Mouse (Mus musculus): Measurements from ENCODE around the gene Arpin.

The Arpin gene

DNA sequence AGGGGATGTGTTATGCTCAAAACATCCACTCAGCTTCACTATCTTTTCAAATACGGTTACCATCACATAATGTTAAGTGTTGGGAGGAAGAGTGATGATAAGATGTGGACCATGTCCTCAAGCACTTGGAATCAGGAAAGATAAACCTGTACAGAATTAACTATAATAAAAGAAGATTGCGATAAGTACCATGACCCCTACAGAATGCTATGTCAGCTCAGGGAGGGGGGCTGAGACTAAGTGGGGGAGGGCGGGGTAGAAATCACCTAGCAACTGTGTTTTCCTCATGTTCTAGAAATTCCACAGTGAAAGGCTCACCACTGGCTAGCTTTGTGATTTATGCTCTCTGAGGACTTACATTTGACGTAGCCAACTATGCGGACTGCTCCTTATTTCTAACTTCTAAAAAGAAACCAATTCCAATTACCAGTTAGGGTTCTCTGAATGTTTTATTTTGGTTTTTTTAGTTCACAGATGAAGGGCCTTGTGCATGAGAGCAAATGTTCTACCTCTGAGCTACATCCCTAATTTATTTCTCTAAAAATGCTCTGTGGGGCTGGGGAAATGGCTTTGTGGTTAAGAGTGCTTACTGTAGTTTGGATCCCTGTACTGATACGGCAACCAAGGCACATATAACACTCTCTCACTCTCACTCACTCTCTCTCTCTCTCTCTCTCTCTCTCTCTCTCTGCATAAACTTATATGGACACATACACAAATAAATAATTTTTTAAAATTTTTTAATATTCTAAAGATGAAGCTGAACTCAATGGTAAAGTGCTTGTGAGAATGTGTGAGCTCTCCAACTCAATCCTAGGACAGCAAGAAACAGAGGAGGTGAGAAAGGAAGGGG is 42.4 kb downstream of the Arpin start:
- DNase-seq (ENCODE audit: low spot score), result no peak

DNA sequence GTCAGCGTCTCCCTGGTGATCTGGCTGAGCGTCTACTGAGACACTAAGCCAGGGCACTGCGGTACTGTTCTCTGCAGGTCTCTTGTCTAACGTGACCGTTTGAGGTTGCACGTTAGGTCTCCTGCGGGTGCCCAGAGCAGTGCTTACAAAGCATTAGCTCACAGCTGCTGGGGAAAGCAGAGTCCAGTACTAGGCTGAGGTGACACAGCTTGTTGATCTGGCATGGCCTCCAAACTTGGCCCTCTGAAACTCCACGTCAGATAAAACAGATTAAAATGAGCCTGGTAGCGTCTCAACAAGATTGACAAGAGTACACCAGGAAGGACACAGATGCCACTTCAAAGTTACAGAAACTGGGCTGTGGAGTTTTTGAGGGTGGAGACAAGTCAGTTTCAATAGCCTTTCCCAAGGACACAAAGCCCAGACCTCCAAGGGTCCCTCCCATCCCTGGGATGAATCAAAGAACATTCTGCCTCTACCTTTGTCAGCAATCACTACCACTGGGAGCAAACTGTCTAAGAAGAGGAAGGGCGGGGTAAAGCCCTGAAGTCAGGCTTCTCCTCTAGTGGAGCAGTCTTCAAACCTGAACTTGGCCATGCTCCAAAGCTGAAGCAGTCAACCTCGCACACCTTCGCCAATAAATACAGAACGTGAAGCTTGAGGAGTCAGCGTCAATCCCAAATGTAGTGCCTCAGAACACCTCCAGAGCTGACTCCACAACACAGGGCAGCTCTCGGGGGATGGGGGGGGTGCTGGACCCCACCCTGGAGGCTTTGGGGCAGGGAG is 44.5 kb downstream of the Arpin start:
- DNase-seq (ENCODE audit: low spot score), result no peak

DNA sequence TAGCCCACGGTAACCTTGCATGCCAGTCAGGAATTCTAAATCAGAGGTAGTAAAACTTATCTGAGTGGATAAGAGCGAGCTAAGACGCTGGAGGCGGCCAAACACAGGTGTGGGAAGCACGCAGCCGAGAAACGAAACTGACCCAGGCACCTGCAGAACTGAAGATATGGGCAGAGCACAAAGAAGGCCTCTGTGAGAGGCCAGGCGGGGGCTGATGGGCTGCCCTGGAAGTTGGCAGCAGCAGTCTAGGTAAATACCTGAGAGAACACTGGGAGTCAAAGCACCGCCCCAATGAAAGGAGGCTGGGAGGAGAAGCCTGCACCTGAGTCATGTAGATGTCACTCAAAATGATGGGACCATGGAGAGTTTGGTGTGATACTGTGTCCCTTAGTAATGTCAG is 46.6 kb downstream of the Arpin start:
- no peak for DNase-seq (ENCODE audit: low spot score)

DNA sequence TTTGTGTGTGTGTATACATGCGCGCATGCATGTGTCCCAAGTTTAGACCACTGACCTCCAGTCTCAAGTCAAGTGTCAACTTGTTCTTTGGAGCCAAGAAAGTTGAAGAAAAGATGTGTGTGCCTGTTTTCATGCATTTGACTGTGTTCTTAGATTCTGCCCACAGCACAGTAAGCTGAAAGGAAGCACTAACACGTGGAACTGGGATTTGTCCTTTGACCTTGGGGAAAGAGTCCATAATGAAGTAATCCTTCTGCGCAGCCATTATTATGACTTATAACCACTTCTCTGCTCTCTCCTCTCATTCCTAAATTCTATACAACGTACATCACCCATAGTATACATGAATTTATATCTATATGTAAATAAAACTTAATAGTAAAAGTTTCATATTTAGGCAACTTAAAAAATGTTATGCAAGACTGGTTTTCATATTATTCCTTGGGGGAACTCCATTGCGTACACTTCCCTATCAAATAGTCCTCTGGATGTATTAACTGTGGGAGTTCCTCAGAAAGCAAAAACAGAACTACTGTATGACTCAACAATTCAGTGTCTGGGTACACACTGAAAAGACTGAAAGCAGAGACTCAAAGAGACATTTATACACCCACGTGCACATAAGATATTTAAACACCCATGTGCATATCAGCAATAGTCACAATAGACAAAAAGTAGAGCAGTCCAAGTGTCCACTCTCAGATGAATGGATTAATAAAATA is 51.4 kb downstream of the Arpin start:
- DNase-seq (ENCODE audit: low spot score), result no peak

DNA sequence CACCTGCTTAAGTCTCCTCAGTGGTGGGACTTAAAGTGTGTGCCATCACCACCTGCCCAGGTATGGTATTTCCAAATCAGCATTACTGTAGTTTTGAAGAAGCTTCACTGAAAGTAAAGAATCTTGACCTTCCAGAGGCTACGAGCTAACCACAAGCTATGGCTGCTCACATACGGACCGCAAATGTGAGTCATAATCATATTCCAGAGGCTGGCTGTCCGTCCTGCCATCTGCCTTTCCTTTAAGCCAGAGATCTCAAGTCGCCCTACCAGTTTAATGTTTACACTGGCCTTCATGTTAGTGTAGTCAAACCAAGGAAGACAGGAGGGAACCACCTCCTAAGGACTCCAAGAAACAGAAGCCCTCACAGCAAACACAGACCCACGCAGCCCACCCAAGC is 53.3 kb downstream of the Arpin start:
- DNase-seq (ENCODE audit: low spot score), result no peak

DNA sequence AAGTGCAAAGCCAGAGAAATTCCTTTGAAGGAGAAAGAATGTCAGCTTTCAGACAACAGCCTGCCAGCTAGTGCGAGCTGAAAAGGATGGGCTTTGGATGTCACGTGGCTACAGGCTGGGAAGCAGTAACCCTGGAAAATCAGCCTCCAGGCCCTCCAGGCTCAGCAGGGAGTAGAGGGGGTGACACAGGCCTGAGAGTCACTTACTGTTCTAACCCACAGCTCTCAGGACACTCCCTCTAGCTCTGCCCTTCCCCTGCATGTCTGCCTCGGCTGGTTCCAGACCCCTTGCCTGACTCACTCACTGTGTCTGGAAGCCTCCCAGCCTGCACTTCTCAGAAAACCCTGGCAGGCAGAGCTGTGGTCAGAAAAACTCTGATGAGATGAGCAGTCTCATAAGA is 54.2 kb downstream of the Arpin start:
- no peak for DNase-seq (ENCODE audit: low spot score)

DNA sequence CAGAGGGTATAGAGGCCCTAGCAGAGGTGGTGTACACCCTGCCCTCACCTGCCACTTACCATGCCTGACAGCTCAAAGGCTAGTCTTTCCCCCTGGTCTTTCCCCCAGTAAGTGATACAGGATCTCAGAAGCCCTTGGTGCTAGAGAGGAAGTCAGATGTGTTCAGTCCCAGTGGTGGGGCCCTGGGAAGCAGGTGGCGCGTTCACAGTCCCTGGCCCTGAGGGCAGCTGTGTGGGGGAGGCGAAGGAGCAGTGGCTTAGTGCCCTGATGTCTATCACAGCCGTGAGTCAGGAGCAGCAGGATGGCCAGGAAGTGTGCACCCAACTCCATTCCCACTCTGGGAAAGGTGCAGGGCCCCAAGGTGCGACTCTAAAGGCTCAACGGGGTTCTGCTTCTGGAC is 55.1 kb downstream of the Arpin start:
- no peak for DNase-seq (ENCODE audit: low spot score)

DNA sequence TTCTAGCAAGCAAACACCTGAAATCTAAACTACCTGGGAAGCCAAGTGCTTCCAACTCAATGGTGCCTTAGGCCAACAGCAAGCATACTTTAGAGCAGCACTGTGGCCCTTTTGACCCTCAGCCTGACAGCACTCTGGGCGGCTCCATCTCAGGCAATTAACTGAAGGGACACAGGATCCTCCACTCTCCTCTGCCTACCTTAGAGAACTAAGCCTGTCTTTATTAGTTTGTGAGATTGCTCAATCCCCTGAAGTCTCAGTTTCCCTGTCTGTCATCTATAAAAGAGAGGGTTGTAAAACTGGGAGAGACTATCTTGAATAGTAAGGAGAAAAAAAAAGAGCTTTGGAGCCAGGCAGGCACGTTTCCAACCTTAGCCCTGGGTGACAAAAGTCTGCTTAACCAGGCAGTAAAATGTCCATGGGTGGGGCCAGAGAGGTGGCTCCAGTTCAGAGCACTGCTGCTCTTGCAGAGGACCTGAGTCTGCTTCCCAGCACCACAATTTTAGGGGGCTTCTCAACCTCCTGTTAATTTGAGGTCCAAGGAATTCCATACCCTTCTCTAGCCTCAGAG is 56.6 kb downstream of the Arpin start:
- DNase-seq (ENCODE audit: low spot score), result no peak
